Mouse (Mus musculus) cortical plate, adult 2 months (tissue): ENCODE measurements around the gene Gm17349.

ENCODE experiments used
- CTCF ChIP-seq: fragments of 200-500 bp; IDR thresholded peaks from 2 replicates; pipeline ENCODE4 v1.5.1; 2011; ENCODE audit warnings: mild to moderate bottlenecking, control low read depth, low read length; ENCODE audit not compliant: insufficient read depth; ENCODE audit errors: extremely low read depth
- POLR2A ChIP-seq: fragments of 200-500 bp; IDR thresholded peaks from 2 replicates; pipeline ENCODE4 v1.6.1; 2011; ENCODE audit warnings: mild to moderate bottlenecking, low read length, control low read depth; ENCODE audit not compliant: insufficient read depth; ENCODE audit errors: extremely low read depth

- no peak for TF ChIP-seq CTCF
- no peak for TF ChIP-seq POLR2A
Measured at GRCm38 (mm10) chr15:99679008-99679407, 26.3 kb downstream of the Gm17349 start.
